In genomic region chr14:43923459-43923858, GRCm38 (mm10) we compare ENCODE assay signal across 27 mouse cellular contexts. TPM values are rescaled to one million over a fixed set of nuclear protein-coding genes. Genes with fewer than 3 reads are reported as not detected.
"Had no signal": no experiment of that assay in that cellular context is flagged by ENCODE, and none has a peak within 500 bp of the region (broad histone marks: within the 10 kb centered on the region; RNA-seq: fewer than 3 reads in every experiment).

Gene Ear10 (minus strand): TSS chr14:43923559.

RNA-seq across cellular contexts. Expression of gene Ear10, which starts in this region (rescaled TPM):
- polyA plus RNA-seq: heart, embryonic 10.5 days; heart, embryonic 11.5 days; heart, embryonic 12.5 days; heart, embryonic 13.5 days; heart, embryonic 14.5 days; heart, embryonic 15.5 days; heart, embryonic 16.5 days; heart, postnatal 0 days; hindbrain, embryonic 10.5 days; hindbrain, embryonic 11.5 days; hindbrain, embryonic 12.5 days; hindbrain, embryonic 13.5 days; hindbrain, embryonic 14.5 days; hindbrain, embryonic 15.5 days; hindbrain, embryonic 16.5 days; hindbrain, postnatal 0 days; inflammation-experienced regulatory T-cells, adult 6 months; intestine, embryonic 14.5 days; intestine, embryonic 15.5 days; intestine, embryonic 16.5 days; intestine, postnatal 0 days; kidney, adult 2 months; kidney, embryonic 14.5 days; kidney, embryonic 15.5 days; kidney, embryonic 16.5 days; kidney, postnatal 0 days; large intestine, adult 2 months had no signal
